Mouse (Mus musculus) forebrain, embryonic 12.5 days (tissue): ENCODE data around the gene Zfp981. TPM values are rescaled to one million over a fixed set of nuclear protein-coding genes. Genes with fewer than 3 reads are reported as not detected.
"Not testable (repeated sequence)": the region's sequence is repeated elsewhere in the genome, so short reads cannot be mapped to it uniquely, and the experiment has no call there.

Experiments used
- ATAC-seq: fragments of 200-750 bp; cut with Nextera tagmentation; 2 replicates; pipeline ENCODE4 v1.8.0; 2017; ENCODE audit warnings: moderate TSS enrichment; ENCODE audit not compliant: low FRiP score
- H3K27ac ChIP-seq: fragments of 300-500 bp; sonication (generic); 2 replicates; pipeline ENCODE4 v1.5.1; 2016; ENCODE audit warnings: mild to moderate bottlenecking
- H3K27me3 ChIP-seq: fragments of 300-500 bp; sonication (generic); 2 replicates; pipeline ENCODE4 v1.6.1; 2016; ENCODE audit warnings: mild to moderate bottlenecking
- H3K36me3 ChIP-seq: fragments of 300-500 bp; sonication (generic); replicated peaks from 2 replicates; pipeline ENCODE4 v1.6.1; 2016; ENCODE audit warnings: mild to moderate bottlenecking
- H3K4me1 ChIP-seq: fragments of 300-500 bp; sonication (generic); 2 replicates; pipeline ENCODE4 v1.6.1; 2016
- H3K4me2 ChIP-seq: fragments of 300-500 bp; sonication (generic); 2 replicates; pipeline ENCODE4 v1.6.1; 2016; ENCODE audit warnings: mild to moderate bottlenecking, moderate library complexity
- H3K4me3 ChIP-seq: fragments of 300-500 bp; sonication (generic); replicated peaks from 2 replicates; pipeline ENCODE4 v1.5.1; 2016; ENCODE audit warnings: mild to moderate bottlenecking
- H3K9ac ChIP-seq: fragments of 300-500 bp; sonication (generic); 2 replicates; pipeline ENCODE4 v1.6.1; 2016; ENCODE audit warnings: mild to moderate bottlenecking
- H3K9me3 ChIP-seq: fragments of 300-500 bp; sonication (generic); 2 replicates; pipeline ENCODE4 v1.6.1; 2016
- WGBS: fragments of 180-500 bp; shearing (Covaris S2); methylation state at CpG from one replicate; pipeline ENCODE4 v1.1.7; 2016; 5-methylcytosine and 5-hydroxymethylcytosine counted together
- polyA plus RNA-seq: library from polyadenylated mRNA; unstranded; fragments of >200 nt; fragmentation: Nextera tagmentation; extraction: Ambion mirVana; gene quantifications from 2 replicates; pipeline ENCODE4 v1.2.1, GENCODE M21; 2016

Gene Zfp981
- polyA plus RNA-seq, 1 experiment from 2014 or later = 0.09 TPM

DNA sequence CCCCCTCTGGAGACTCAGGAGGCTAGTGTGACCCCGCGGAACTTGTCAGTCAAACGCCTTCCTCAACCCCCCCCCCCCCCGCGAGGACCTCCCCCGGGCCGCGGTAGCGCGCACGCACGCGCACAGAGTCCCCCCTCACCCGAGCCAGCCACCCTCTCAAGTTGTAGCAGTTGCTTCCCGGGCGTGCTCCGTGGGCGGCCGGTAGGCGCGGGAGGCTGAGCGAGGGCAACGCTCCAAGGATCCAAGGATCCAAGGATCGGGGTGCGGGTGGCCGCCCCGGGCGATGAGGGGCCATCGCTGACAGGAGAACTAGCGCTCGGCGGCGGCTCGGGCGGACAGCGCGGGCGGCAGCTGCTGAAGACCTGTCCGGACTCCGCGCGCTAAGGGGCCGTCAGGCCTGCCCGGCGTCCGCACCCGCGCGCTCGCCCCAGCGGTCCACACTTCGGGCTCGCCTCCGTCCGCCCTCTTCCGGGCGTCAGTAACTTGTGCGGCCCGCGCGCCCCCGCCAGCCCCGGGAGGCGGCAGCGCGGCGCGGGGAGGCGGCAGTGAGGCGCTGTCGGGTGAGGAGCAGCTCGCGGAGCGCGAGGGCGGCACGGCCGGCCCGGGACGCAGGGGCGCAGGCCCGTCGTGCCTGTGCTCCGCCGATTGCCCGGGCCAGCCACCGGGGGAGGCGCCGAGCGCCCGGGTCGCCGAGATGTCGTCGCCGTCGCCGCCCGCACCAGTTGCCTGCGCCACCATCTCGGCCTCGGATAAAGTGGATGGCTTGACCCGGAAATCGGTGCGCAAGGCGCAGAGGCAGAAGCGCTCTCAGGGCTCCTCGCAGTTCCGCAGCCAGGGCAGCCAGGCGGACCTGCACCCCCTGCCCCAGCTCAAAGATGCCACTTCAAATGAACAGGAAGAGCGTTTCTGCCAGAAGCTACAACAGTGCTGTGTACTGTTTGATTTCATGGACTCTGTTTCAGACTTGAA, 78.4 kb downstream of the Zfp981 start:
- not testable (repeated sequence) for H3K9ac ChIP-seq, H3K4me3 ChIP-seq, H3K36me3 ChIP-seq, H3K4me1 ChIP-seq, H3K27ac ChIP-seq, H3K27me3 ChIP-seq, H3K9me3 ChIP-seq
- ATAC-seq = peak; percentile 80
- 0% methylated on average over 5 of the region's 111 CpGs for WGBS
- 0 out of 2 replicates have a peak overlapping the region, but pooled peaks have one; percentile 30 for H3K4me2 ChIP-seq

Other genes starting within 250 kb of the Zfp981 start
- gene Zfp992, start 53.0 kb upstream of the Zfp981 start, polyA plus RNA-seq = 2.0 and 3.0 TPM in 2 replicates
- gene Zfp993, start 108.9 kb downstream of the Zfp981 start, polyA plus RNA-seq = 1.0 and 1.9 TPM in 2 replicates